Mouse (Mus musculus): ENCODE data around the gene Prkci.

- TF ChIP-seq CTCF (IDR thresholded peaks at IDR 0.05; ENCODE audit: borderline replicate concordance, insufficient read depth, low read depth, low read length) (no peak), POLR2A (IDR thresholded peaks at IDR 0.05; ENCODE audit: borderline replicate concordance, insufficient read depth, low read length) (no peak)
These were observed 9.0 kb downstream of the Prkci start for GRCm38 (mm10) chr3:31004320-31005209.
